Mouse (Mus musculus) forebrain, embryonic 15.5 days (tissue): Measurements from ENCODE around the gene Maip1. TPM values are rescaled to one million over a fixed set of nuclear protein-coding genes. Genes with fewer than 3 reads are reported as not detected.

Source experiments
- ATAC-seq: fragments of 200-750 bp; cut with Nextera tagmentation; replicated peaks from 2 replicates; pipeline ENCODE4 v1.8.0; 2017; ENCODE audit warnings: mild to moderate bottlenecking, moderate TSS enrichment, moderate library complexity
- H3K27ac ChIP-seq: fragments of 300-500 bp; sonication (generic); replicated peaks from 2 replicates; pipeline ENCODE4 v1.5.1; 2015; ENCODE audit warnings: mild to moderate bottlenecking, inconsistent platforms
- H3K27me3 ChIP-seq: fragments of 300-500 bp; sonication (generic); 2 replicates; pipeline ENCODE4 v1.6.1; 2015; ENCODE audit warnings: inconsistent platforms
- H3K36me3 ChIP-seq: fragments of 300-500 bp; sonication (generic); 2 replicates; pipeline ENCODE4 v1.6.1; 2015; ENCODE audit warnings: mild to moderate bottlenecking, inconsistent platforms
- H3K4me1 ChIP-seq: fragments of 300-500 bp; sonication (generic); 2 replicates; pipeline ENCODE4 v1.6.1; 2015; ENCODE audit warnings: inconsistent platforms
- H3K4me2 ChIP-seq: fragments of 300-500 bp; sonication (generic); replicated peaks from 2 replicates; pipeline ENCODE4 v1.6.1; 2015; ENCODE audit warnings: mild to moderate bottlenecking, inconsistent platforms
- H3K4me3 ChIP-seq: fragments of 300-500 bp; sonication (generic); 2 replicates; pipeline ENCODE4 v1.5.1; 2015; ENCODE audit warnings: mild to moderate bottlenecking, inconsistent platforms
- H3K9ac ChIP-seq: fragments of 300-500 bp; sonication (generic); replicated peaks from 2 replicates; pipeline ENCODE4 v1.6.1; 2015; ENCODE audit warnings: mild to moderate bottlenecking, inconsistent platforms
- H3K9me3 ChIP-seq: fragments of 300-500 bp; sonication (generic); 2 replicates; pipeline ENCODE4 v1.6.1; 2016; ENCODE audit warnings: inconsistent platforms
- WGBS: fragments of 180-500 bp; shearing (Covaris S2); methylation state at CpG from one replicate; pipeline ENCODE4 v1.1.7; 2015; ENCODE audit warnings: mixed read lengths; 5-methylcytosine and 5-hydroxymethylcytosine counted together
- polyA plus RNA-seq: library from polyadenylated mRNA; unstranded; fragments of >200 nt; fragmentation: Nextera tagmentation; extraction: Ambion mirVana; gene quantifications from 2 replicates; pipeline ENCODE4 v1.2.1, GENCODE M21; 2015

Gene Maip1
- polyA plus RNA-seq, 1 experiment from 2014 or later = 16.6 TPM

- H3K9me3 ChIP-seq = no peaks in the 10 kb centered on the region
- WGBS = 94% methylated on average over 7 of the region's 7 CpGs
- no peak overlapping the region for H3K4me2 ChIP-seq
- no peaks in the 10 kb centered on the region for H3K27me3 ChIP-seq
- no peak overlapping the region for H3K27ac ChIP-seq
- peaks cover 34% of the 10 kb centered on the region for H3K4me1 ChIP-seq
- ATAC-seq = no peak
- no peaks in the 10 kb centered on the region for H3K36me3 ChIP-seq
- H3K4me3 ChIP-seq = no peak overlapping the region
- H3K9ac ChIP-seq = no peak overlapping the region
Observed at GRCm38 (mm10) chr1:57433141-57433540, 27.0 kb downstream of the Maip1 start.

- H3K9me3 ChIP-seq = no peaks in the 10 kb centered on the region
- 48% methylated on average over 9 of the region's 9 CpGs for WGBS
- no peaks in the 10 kb centered on the region for H3K27me3 ChIP-seq
- H3K36me3 ChIP-seq = no peaks in the 10 kb centered on the region
- H3K4me2 ChIP-seq = peak overlapping the region; percentile 35
- 0 out of 2 replicates have a peak overlapping the region, but pooled peaks have one; percentile 25 for H3K9ac ChIP-seq
- peak overlapping the region; percentile 53 for H3K27ac ChIP-seq
- no peak for ATAC-seq
- peak overlapping the region; percentile 22 for H3K4me3 ChIP-seq
- peaks cover 13% of the 10 kb centered on the region for H3K4me1 ChIP-seq
Observed at GRCm38 (mm10) chr1:57436408-57436807, 30.3 kb downstream of the Maip1 start.

GRCm38 (mm10) chr1:57436954-57437353, 30.8 kb downstream of the Maip1 start:
- ATAC-seq = peak; percentile 78
- peaks cover 13% of the 10 kb centered on the region for H3K4me1 ChIP-seq
- H3K27me3 ChIP-seq = no peaks in the 10 kb centered on the region
- H3K4me3 ChIP-seq = peak overlapping the region; percentile 22
- 0 out of 2 replicates have a peak overlapping the region, but pooled peaks have one; percentile 25 for H3K9ac ChIP-seq
- peak overlapping the region; percentile 53 for H3K27ac ChIP-seq
- H3K36me3 ChIP-seq = no peaks in the 10 kb centered on the region
- WGBS = 22% methylated on average over 9 of the region's 9 CpGs
- peak overlapping the region; percentile 35 for H3K4me2 ChIP-seq
- no peaks in the 10 kb centered on the region for H3K9me3 ChIP-seq

- H3K27ac ChIP-seq = no peak overlapping the region
- ATAC-seq = no peak
- H3K4me1 ChIP-seq = peaks cover 13% of the 10 kb centered on the region
- H3K36me3 ChIP-seq = no peaks in the 10 kb centered on the region
- H3K4me3 ChIP-seq = no peak overlapping the region
- H3K9me3 ChIP-seq = no peaks in the 10 kb centered on the region
- no peak overlapping the region for H3K9ac ChIP-seq
- 83% methylated on average over 6 of the region's 6 CpGs for WGBS
- no peaks in the 10 kb centered on the region for H3K27me3 ChIP-seq
- H3K4me2 ChIP-seq = no peak overlapping the region
Observed at GRCm38 (mm10) chr1:57439026-57439425, 32.9 kb downstream of the Maip1 start.

GRCm38 (mm10) chr1:57440771-57441170, 34.6 kb downstream of the Maip1 start:
- H3K4me3 ChIP-seq = no peak overlapping the region
- WGBS = 76% methylated on average over 4 of the region's 4 CpGs
- no peak overlapping the region for H3K4me2 ChIP-seq
- H3K27ac ChIP-seq = no peak overlapping the region
- peaks cover 13% of the 10 kb centered on the region for H3K4me1 ChIP-seq
- H3K9me3 ChIP-seq = no peaks in the 10 kb centered on the region
- H3K9ac ChIP-seq = no peak overlapping the region
- no peak for ATAC-seq
- no peaks in the 10 kb centered on the region for H3K27me3 ChIP-seq
- H3K36me3 ChIP-seq = no peaks in the 10 kb centered on the region

GRCm38 (mm10) chr1:57445679-57446078, 39.6 kb downstream of the Maip1 start:
- no peaks in the 10 kb centered on the region for H3K9me3 ChIP-seq
- H3K4me1 ChIP-seq = no peaks in the 10 kb centered on the region
- H3K27me3 ChIP-seq = no peaks in the 10 kb centered on the region
- H3K9ac ChIP-seq = no peak overlapping the region
- no peaks in the 10 kb centered on the region for H3K36me3 ChIP-seq
- ATAC-seq = no peak
- WGBS = 65% methylated on average over 10 of the region's 10 CpGs
- H3K4me3 ChIP-seq = no peak overlapping the region
- H3K27ac ChIP-seq = no peak overlapping the region
- no peak overlapping the region for H3K4me2 ChIP-seq

- Histone ChIP-seq H3K27ac (no peak overlapping the region), H3K9ac (no peak overlapping the region), H3K4me1 (no peaks in the 10 kb centered on the region), H3K4me2 (no peak overlapping the region), H3K36me3 (no peaks in the 10 kb centered on the region), H3K27me3 (no peaks in the 10 kb centered on the region), H3K9me3 (no peaks in the 10 kb centered on the region), H3K4me3 (no peak overlapping the region)
- ATAC-seq = no peak
- WGBS = 97% methylated on average over 1 of the region's 1 CpGs
Observed at GRCm38 (mm10) chr1:57450241-57450640, 44.1 kb downstream of the Maip1 start.

- no peaks in the 10 kb centered on the region for H3K27me3 ChIP-seq
- H3K4me1 ChIP-seq = no peaks in the 10 kb centered on the region
- ATAC-seq = no peak
- no peak overlapping the region for H3K4me3 ChIP-seq
- WGBS = 90% methylated on average over 6 of the region's 6 CpGs
- H3K36me3 ChIP-seq = no peaks in the 10 kb centered on the region
- no peak overlapping the region for H3K27ac ChIP-seq
- H3K9me3 ChIP-seq = no peaks in the 10 kb centered on the region
- no peak overlapping the region for H3K4me2 ChIP-seq
- H3K9ac ChIP-seq = no peak overlapping the region
Observed at GRCm38 (mm10) chr1:57460305-57460940, 54.3 kb downstream of the Maip1 start.

Other genes with a start within 250 kb of the Maip1 start
- gene 1700066M21Rik, start 28.7 kb upstream of the Maip1 start, polyA plus RNA-seq = 34.1 and 35.4 TPM in 2 replicates
- gene Tyw5, start 773 bp downstream of the Maip1 start, polyA plus RNA-seq = 23.4 and 23.6 TPM in 2 replicates